Mouse (Mus musculus) kidney, adult 8-10 months (tissue): ENCODE results near the gene Clmp.
"Not testable (repeated sequence)": the region's sequence is repeated elsewhere in the genome, so short reads cannot be mapped to it uniquely, and the experiment has no call there.

ENCODE experiments used
- DNase-seq, 2 experiments: peaks; one replicate each; pipeline ENCODE4 v3.0.0; 2022

Gene Clmp

DNA sequence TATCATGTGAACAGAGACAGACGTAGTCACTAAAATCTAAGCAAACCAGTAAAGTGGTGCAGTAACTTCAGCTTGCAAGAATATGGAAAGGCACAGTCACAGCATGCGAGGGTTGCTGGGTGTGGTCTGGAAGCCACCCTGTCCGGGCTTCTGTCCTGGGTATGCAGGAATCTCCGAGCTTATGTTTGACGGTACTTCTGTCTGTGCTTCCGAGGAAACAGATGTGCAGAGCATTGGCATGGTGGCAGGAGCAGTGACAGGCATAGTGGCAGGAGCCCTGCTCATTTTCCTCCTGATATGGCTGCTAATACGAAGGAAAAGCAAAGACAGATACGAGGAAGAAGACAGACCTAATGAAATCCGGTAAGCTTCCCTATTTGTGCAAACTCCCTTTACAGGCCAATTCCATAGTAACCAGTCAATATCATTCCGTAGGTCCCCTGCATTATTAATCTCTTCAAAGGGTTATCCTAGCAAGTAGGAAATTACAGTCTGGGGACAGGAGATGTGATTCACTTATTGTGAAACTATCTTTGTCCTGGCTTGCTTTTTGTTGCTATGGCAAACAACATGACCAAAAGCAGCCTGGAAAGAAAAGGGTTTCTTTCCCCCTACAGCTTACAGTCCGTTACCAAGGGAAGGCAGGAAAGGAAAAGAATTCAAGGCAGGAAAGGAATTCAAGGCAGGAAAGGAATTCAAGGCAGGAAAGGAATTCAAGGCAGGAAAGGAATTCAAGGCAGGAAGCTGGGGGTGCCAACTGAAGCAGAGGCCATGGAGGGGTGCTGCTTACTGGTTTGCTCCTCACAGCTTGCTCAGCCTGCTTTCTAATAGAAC is 95.3 kb downstream of the Clmp start:
- no peak for DNase-seq

GRCm38 (mm10) chr9:40781726-40782581 is 96.2 kb downstream of the Clmp start:
- peak in 1 of 2 experiments; percentile 71 for DNase-seq

DNA sequence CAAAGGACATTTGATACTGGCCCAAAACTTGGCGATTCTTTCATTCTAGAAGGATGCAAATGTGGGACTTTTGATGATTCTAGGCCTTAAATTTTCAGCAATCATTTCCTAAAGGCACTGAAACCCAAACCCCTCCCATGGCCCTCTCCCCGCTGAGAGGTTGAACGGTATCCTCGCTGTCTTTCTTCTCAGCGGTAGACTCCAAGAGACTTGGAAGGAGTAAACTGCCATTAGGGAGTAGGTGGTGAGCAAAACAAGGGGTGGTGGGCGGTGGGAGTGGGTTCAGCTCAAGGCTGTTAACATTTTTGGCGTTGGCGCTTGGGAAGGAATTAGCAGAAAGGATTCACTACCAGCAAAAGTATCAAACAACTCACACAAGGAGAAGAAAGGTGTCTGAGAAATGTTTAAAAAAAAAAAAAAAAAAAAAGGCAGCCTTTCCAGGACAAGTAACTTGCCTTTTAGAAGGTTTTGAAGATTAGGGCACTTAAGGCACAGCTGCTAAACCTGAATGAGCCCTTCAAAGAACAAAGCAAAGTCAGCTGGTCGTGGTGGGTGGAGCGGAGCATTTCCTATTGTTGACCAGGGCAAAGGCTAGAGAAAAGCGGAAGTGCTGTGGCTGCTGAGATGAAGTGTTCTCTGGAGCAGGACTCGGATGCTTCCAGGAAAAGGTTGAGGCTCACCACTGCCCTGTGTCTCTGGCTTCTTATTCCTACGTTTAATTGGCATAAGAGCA is 98.0 kb downstream of the Clmp start:
- peak; percentile 75 to 77 for DNase-seq

DNA sequence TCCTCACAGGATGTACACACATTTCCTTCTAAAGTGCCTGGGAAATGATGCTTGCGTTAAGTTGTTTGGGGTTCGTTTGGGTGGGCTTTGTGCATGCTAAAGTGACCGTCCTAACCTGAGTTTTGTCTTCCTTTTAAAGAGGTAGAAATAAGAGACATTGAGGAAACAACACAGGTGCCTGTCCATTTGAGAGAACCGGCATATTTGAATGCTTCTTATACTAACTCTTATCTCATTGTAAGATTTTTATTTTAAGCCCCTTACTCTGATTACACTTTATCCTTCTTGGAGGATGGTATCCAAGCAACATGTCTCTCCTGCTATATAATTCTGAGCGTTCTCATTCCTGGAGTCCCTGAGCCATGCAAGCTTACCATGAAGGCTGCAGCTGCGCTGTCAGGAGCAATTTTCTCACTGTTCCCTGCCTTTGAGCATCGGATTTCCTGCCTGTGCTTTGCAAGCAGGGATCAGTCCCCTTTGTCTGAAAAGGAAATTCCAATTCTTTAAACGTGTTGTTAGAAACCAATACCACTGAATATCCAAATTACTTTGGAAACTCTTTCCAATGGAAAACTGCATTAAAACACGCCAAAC is 98.7 kb downstream of the Clmp start:
- DNase-seq: no peak

DNA sequence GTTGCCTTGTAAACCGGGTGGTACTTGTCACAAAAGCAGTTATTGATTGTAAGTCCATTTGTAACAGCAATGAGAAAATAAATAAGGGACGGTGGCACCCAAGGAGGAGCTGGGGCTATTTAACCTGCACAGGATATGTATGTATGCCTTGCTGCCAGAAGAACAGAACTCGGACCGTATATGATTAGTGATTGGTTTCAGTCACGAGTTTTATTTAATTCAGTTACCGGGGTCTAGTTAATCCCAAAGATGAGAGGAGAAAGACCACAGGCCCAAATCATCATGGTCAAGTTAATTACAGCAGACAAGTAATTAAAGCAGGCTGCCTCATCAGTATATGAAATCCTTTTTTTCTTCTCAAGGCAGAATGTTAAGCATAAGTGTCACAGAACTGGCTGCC is 99.7 kb downstream of the Clmp start:
- DNase-seq: no peak

DNA sequence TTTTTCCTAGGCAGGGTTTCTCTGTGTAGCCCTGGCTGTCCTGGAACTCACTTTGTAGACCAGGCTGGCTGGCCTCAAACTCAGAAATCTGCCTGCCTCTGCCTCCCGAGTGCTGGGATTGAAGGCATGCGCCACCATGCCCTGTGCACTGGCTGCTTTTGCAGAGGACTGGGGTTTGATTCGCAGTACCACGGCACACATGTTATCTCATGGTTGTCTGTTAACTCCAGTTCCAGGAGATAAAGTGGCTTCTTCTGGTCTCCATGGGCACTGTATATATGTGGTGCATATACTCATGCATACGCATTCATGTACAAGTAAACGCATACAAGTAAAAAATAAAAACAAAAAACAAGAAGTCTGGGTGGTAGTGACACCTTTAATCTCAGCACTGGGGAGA is 101.1 kb downstream of the Clmp start:
- not testable (repeated sequence) for DNase-seq

GRCm38 (mm10) chr9:40791864-40792633 is 106.3 kb downstream of the Clmp start:
- DNase-seq: no peak

- no peak for DNase-seq
These were observed 107.8 kb downstream of the Clmp start for GRCm38 (mm10) chr9:40793581-40793980.

DNA sequence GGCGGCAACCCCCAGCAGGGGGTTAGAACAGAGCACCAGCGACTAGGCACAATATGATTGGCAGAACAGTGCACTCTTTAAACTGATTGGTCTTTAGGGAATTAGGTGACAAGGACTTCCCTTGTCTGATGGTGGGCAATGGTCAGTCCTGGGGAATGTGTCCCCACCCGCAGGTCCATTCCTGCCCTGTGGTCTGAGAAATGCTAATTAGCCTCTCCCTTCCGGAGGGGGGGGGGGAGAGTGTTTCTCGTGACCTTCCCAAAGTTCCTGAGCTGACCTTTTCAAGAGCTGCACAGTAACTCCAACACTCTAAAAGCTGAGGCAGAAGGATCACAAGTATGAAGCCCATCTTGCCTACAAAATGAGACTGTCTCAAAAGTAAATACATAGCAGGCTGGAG is 108.5 kb downstream of the Clmp start:
- DNase-seq: no peak

- DNase-seq: no peak
These were observed 109.2 kb downstream of the Clmp start for GRCm38 (mm10) chr9:40794926-40795325.

GRCm38 (mm10) chr9:40795562-40795961 is 109.8 kb downstream of the Clmp start:
- DNase-seq: no peak

DNA sequence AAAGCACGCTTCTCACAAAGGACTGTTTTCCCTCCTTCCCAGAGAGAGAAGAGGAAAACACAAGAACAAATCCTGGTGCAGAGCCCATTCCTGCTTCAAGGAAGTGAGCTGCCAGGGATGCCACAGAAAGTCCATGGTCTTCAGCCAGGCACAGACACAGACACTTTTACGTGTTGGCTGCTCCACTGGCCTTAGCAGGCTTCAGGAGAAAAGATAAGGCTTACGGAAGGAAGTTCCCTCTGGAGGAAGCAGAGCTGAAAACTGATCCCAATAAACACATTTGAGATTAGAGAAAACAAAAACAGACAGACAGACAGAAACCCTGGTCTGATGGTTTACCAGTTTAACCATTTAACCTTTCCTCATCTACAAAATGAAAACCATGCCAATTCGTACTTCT is 110.3 kb downstream of the Clmp start:
- no peak for DNase-seq

GRCm38 (mm10) chr9:40798247-40798960 is 112.6 kb downstream of the Clmp start:
- DNase-seq: no peak

GRCm38 (mm10) chr9:40799112-40799511 is 113.3 kb downstream of the Clmp start:
- DNase-seq: no peak

DNA sequence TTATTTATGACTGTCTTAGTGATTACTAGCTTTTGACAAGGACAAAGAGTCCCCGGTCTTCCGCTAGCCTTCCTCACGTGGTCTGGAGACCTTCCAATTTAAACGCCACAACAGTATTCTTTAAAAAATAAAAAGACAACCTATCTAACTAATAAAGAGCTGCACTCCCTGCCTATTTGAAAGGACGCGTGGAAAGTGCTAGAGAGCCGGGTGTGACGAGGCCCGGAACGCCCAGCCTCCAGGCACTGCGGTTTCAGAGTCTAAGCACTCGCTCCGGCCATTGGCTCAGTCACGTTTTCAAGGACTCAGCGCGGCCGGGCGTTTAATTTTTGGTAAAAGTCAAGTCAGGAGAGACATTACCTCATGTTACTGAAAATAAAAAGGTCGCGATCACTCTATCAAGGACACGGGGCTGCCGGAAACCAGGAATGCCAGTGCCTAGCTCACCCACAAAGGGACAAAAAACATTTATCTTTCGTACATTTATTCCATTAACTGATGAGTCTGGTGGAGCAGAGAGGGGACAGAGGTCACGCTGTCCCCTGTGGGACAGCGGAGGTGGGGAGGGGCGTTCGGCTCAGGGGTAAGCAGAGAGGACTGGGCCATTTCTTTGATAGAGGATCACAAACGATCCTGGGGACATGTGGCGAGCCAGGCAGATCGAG is 114.2 kb downstream of the Clmp start:
- peak; percentile 82 to 85 for DNase-seq

GRCm38 (mm10) chr9:40800675-40801612 is 115.2 kb downstream of the Clmp start, which contains the start of gene Hspa8:
Gene Hspa8, plus strand, starts transcription at chr9:40800984.
- peak; percentile 100 for DNase-seq

- not testable (repeated sequence) for DNase-seq
These were observed 116.1 kb downstream of the Clmp start for GRCm38 (mm10) chr9:40801614-40802532.

- DNase-seq: not testable (repeated sequence)
These were observed 116.7 kb downstream of the Clmp start for GRCm38 (mm10) chr9:40802533-40802875.
